ENCODE assay signal across 30 mouse cellular contexts in genomic region chr7:135775832-135776433, GRCm38 (mm10). TPM values are rescaled to one million over a fixed set of nuclear protein-coding genes. Genes with fewer than 3 reads are reported as not detected.
DNase-seq lines count a peak whose midpoint lies in the region; ATAC-seq lines count a peak whose summit lies in the region.
"Had no signal": no experiment of that assay in that cellular context is flagged by ENCODE, and none has a peak within 500 bp of the region (broad histone marks: within the 10 kb centered on the region; RNA-seq: fewer than 3 reads in every experiment).

No protein-coding gene starts in this region.

- H3K4me1 ChIP-seq in embryonic facial prominence, embryonic 12.5 days: peaks cover 16% of the 10 kb centered on the region; the same call in 1 of the 2 replicates
- H3K4me1 ChIP-seq in limb, embryonic 10.5 days: peaks cover 27% of the 10 kb centered on the region
- H3K4me1 ChIP-seq: forebrain, embryonic 13.5 days; heart, embryonic 13.5 days; kidney, embryonic 15.5 days; liver, embryonic 15.5 days; megakaryocyte, embryonic 14.5 days; midbrain, embryonic 13.5 days; neural tube, embryonic 13.5 days had no signal

- H3K36me3 ChIP-seq in embryonic facial prominence, embryonic 12.5 days: no peaks in the 10 kb centered on the region
- no peaks in the 10 kb centered on the region for H3K36me3 ChIP-seq in limb, embryonic 10.5 days
- H3K36me3 ChIP-seq: heart, embryonic 13.5 days; kidney, embryonic 15.5 days; liver, embryonic 15.5 days; midbrain, embryonic 13.5 days; neural tube, embryonic 13.5 days had no signal

- WGBS in embryonic facial prominence, embryonic 12.5 days: 29% methylated on average over 7 of the region's 7 CpGs
- 38% methylated on average over 7 of the region's 7 CpGs for WGBS in limb, embryonic 10.5 days

- H3K9me3 ChIP-seq in embryonic facial prominence, embryonic 12.5 days: no peaks in the 10 kb centered on the region
- no peaks in the 10 kb centered on the region for H3K9me3 ChIP-seq in limb, embryonic 10.5 days (replicated peaks)
- H3K9me3 ChIP-seq: forebrain, embryonic 13.5 days; heart, embryonic 13.5 days; kidney, embryonic 15.5 days; liver, embryonic 15.5 days; megakaryocyte, embryonic 14.5 days; midbrain, embryonic 13.5 days; neural tube, embryonic 13.5 days had no signal

- peak; percentile 64; the same call in 1 of the 2 replicates for ATAC-seq in embryonic facial prominence, embryonic 12.5 days (ENCODE audit: insufficient number of reproducible peaks, insufficient read depth, low FRiP score, low TSS enrichment)
- ATAC-seq: activated CD4-positive, CD25-positive, alpha-beta regulatory T cell, adult 4 months; forebrain, embryonic 13.5 days; inflammation-experienced regulatory T-cells, adult 6 months; midbrain, embryonic 13.5 days had no signal

- H3K4me3 ChIP-seq in embryonic facial prominence, embryonic 12.5 days: no peak overlapping the region
- no peak overlapping the region for H3K4me3 ChIP-seq in limb, embryonic 10.5 days
- H3K4me3 ChIP-seq: forebrain, embryonic 13.5 days; heart, adult 2 months; heart, embryonic 13.5 days; kidney, embryonic 15.5 days; layer of hippocampus, adult 2 months; left cerebral cortex, adult 2 months; liver, embryonic 15.5 days; megakaryocyte, embryonic 14.5 days; midbrain, embryonic 13.5 days; neural tube, embryonic 13.5 days had no signal

- H3K9ac ChIP-seq in embryonic facial prominence, embryonic 12.5 days: no peak overlapping the region
- H3K9ac ChIP-seq: forebrain, embryonic 13.5 days; heart, embryonic 13.5 days; hindbrain, embryonic 14.5 days; kidney, embryonic 15.5 days; liver, embryonic 15.5 days; lung, embryonic 14.5 days; midbrain, embryonic 13.5 days; neural tube, embryonic 13.5 days had no signal

- H3K27me3 ChIP-seq in embryonic facial prominence, embryonic 12.5 days: no peaks in the 10 kb centered on the region
- 0 out of 2 replicates have a peak, but pooled peaks cover 4% of the 10 kb centered on the region for H3K27me3 ChIP-seq in limb, embryonic 10.5 days (ENCODE audit: low read depth, poor library complexity, severe bottlenecking)
- H3K27me3 ChIP-seq: heart, embryonic 13.5 days; kidney, embryonic 15.5 days; midbrain, embryonic 13.5 days; neural tube, embryonic 13.5 days had no signal

- peak overlapping the region; percentile 55; the same call in 1 of the 2 replicates for H3K27ac ChIP-seq in embryonic facial prominence, embryonic 12.5 days
- peak overlapping the region; percentile 46 for H3K27ac ChIP-seq in limb, embryonic 10.5 days
- H3K27ac ChIP-seq: forebrain, embryonic 13.5 days; heart, adult 2 months; heart, embryonic 13.5 days; hindbrain, embryonic 14.5 days; kidney, embryonic 15.5 days; layer of hippocampus, adult 2 months; left cerebral cortex, adult 2 months; liver, embryonic 15.5 days; midbrain, embryonic 13.5 days; neural tube, embryonic 13.5 days had no signal

- no peak overlapping the region for H3K4me2 ChIP-seq in embryonic facial prominence, embryonic 12.5 days (replicated peaks)
- H3K4me2 ChIP-seq: forebrain, embryonic 13.5 days; heart, embryonic 13.5 days; hindbrain, embryonic 14.5 days; kidney, embryonic 15.5 days; liver, embryonic 15.5 days; lung, embryonic 14.5 days; midbrain, embryonic 13.5 days; neural tube, embryonic 13.5 days had no signal

- DNase-seq in embryo, embryonic 11 days: peak; percentile 53
- no peak for DNase-seq in limb, embryonic 10.5 days (ENCODE audit: low spot score)
- no peak for DNase-seq in left cerebral cortex, postnatal 4 days
- no peak for DNase-seq in right cerebral cortex, postnatal 10 days (ENCODE audit: low spot score in 2 of 2)
- no peak for DNase-seq in gastrocnemius, adult 8-10 months (ENCODE audit: low spot score in 2 of 2)
- DNase-seq: adrenal gland, adult 2 months; B cell, adult 2 months; cerebellum, adult 8-10 months; cerebellum, postnatal 25 days; gastrocnemius, postnatal 36 days; heart, adult 2 months; heart, postnatal 10 days; kidney, adult 18-20 months; kidney, postnatal 36 days; lung, embryonic 14.5 days; lung, postnatal 14 days; right cerebral cortex, postnatal 14 days had no signal

- intact Hi-C loops in left cerebral cortex, postnatal 4 days (cut with DNase I): no loop called here

RNA-seq across cellular contexts. Expression of gene Mki67, which starts 59.8 kb away (rescaled TPM):
- polyA plus RNA-seq in embryonic facial prominence, embryonic 12.5 days (2016; fragmentation: Nextera tagmentation; extraction: Ambion mirVana): 47.3 and 50.5 TPM in 2 replicates
- 38.4 and 46.9 TPM in 2 replicates for polyA plus RNA-seq in limb, embryonic 10.5 days (2016; fragmentation: Nextera tagmentation; extraction: Ambion mirVana)
- 10 to 100 TPM; 15.8 to 16.5 TPM for total RNA-seq in left cerebral cortex, postnatal 4 days (2021)
- total RNA-seq in gastrocnemius, adult 8-10 months (2022): under 1 TPM in 3 of 4 experiments, not detected in 1; 0.02 to 0.38 (median 0.10) TPM

Comparison
In these comparisons a context has a peak if more than half of its experiments do, and no peak if none do; other contexts are left out.
1. RNA of gene Mki67, which starts 59.8 kb away (total RNA-seq): 15.8 to 16.5 TPM in left cerebral cortex, postnatal 4 days; 0.02 to 0.38 TPM in gastrocnemius, adult 8-10 months; every median in the first group is over 10 times any median in the second.